Mouse (Mus musculus) megakaryocyte-erythroid progenitor cell, adult 5-6 weeks (primary cell): ENCODE results near the gene Gm17622. TPM values are rescaled to one million over a fixed set of nuclear protein-coding genes. Genes with fewer than 3 reads are reported as not detected.

Experiments used
- ATAC-seq: replicated peaks from 2 replicates; pipeline ENCODE4 v1.8.0; 2016; ENCODE audit warnings: mild to moderate bottlenecking, inconsistent platforms; ENCODE audit not compliant: severe bottlenecking, poor library complexity, low FRiP score, low TSS enrichment
- total RNA-seq, 2 experiments: library from RNA; stranded (forward) in 1 of 2; stranded (reverse) in 1 of 2; fragments of 200-1000, 215-1000 nt in 1 of 2; fragments of >200 nt in 1 of 2; fragmentation: Nextera tagmentation in 1 of 2; gene quantifications; 2 replicates each; pipeline ENCODE4 v1.2.3; 2014 to 2017

Gm17622 gene
- total RNA-seq (2014; fragmentation: Nextera tagmentation) (not detected in 2 replicates), total RNA-seq (2017) (not detected in 2 replicates)

- no peak for ATAC-seq
These were observed at the start of gene Gm17622 for GRCm38 (mm10) chr13:96490433-96490832. Gm17622 (plus strand) TSS chr13:96490733.

- ATAC-seq, result no peak
These were observed 40.2 kb upstream of the Gm17622 start for GRCm38 (mm10) chr13:96450205-96450856.

GRCm38 (mm10) chr13:96450869-96451268 is 39.7 kb upstream of the Gm17622 start:
- ATAC-seq, result no peak

GRCm38 (mm10) chr13:96451386-96452140 is 39.0 kb upstream of the Gm17622 start:
- ATAC-seq, result no peak

- no peak for ATAC-seq
These were observed 37.9 kb upstream of the Gm17622 start for GRCm38 (mm10) chr13:96452621-96453020.

- ATAC-seq, result no peak
These were observed 36.2 kb upstream of the Gm17622 start for GRCm38 (mm10) chr13:96454288-96454687.

- no peak for ATAC-seq
These were observed 33.0 kb upstream of the Gm17622 start for GRCm38 (mm10) chr13:96457566-96457965.

- no peak for ATAC-seq
These were observed 32.5 kb upstream of the Gm17622 start for GRCm38 (mm10) chr13:96458018-96458417.

GRCm38 (mm10) chr13:96458606-96459005 is 31.9 kb upstream of the Gm17622 start:
- no peak for ATAC-seq

- ATAC-seq, result no peak
These were observed 27.9 kb upstream of the Gm17622 start for GRCm38 (mm10) chr13:96462644-96463043.

- ATAC-seq, result no peak
These were observed 25.2 kb upstream of the Gm17622 start for GRCm38 (mm10) chr13:96465315-96465714.

- ATAC-seq, result no peak
These were observed 21.9 kb upstream of the Gm17622 start for GRCm38 (mm10) chr13:96468678-96469077.

GRCm38 (mm10) chr13:96470556-96470955 is 20.0 kb upstream of the Gm17622 start:
- no peak for ATAC-seq

GRCm38 (mm10) chr13:96470957-96471356 is 19.6 kb upstream of the Gm17622 start, which contains the start of gene Ankdd1b:
Ankdd1b (minus strand) TSS chr13:96471198.
- no peak for ATAC-seq

GRCm38 (mm10) chr13:96477226-96477625 is 13.3 kb upstream of the Gm17622 start:
- ATAC-seq, result no peak

GRCm38 (mm10) chr13:96478991-96479390 is 11.5 kb upstream of the Gm17622 start:
- no peak for ATAC-seq

- no peak for ATAC-seq
These were observed 3.3 kb upstream of the Gm17622 start for GRCm38 (mm10) chr13:96487230-96487629.

- no peak for ATAC-seq
These were observed 2.6 kb upstream of the Gm17622 start for GRCm38 (mm10) chr13:96487968-96488367.

GRCm38 (mm10) chr13:96496630-96497029 is 6.1 kb downstream of the Gm17622 start:
- ATAC-seq, result peak; percentile 57

GRCm38 (mm10) chr13:96499891-96500290 is 9.4 kb downstream of the Gm17622 start:
- ATAC-seq, result no peak

GRCm38 (mm10) chr13:96505661-96506060 is 15.1 kb downstream of the Gm17622 start:
- ATAC-seq, result no peak
